Mouse (Mus musculus): ENCODE results near the gene Tmem47. TPM values are rescaled to one million over a fixed set of nuclear protein-coding genes. Genes with fewer than 3 reads are reported as not detected.

Tmem47 gene
- polyA plus RNA-seq, 1 experiment from 2014 or later, result 20.9 TPM

DNA sequence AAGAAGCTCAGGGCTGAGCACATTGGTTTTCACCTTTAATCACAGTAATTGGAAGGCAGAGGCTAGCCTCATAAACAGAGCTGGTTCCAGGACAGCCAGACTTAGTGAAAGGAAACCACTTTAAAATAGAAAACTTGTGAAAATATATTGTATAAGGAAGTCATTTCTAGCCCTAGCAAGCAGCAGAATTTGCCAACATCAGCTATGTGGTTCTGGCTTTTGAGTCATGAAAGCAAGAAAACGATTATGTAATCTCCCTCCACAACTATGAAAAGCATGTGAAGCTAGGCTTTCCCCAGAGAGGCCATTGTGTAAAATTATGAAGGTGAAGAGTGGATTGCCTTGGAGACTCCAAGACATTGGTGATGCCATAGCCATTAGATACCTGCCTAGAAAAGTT lies 76.9 kb downstream of the Tmem47 start:
- Histone ChIP-seq H3K27me3 (replicated peaks; ENCODE audit: control insufficient read depth, insufficient read depth, low read length) (no peaks in the 10 kb centered on the region), H3K4me1 (ENCODE audit: control insufficient read depth, insufficient read depth, low read depth, low read length) (no peaks in the 10 kb centered on the region), H3K4me3 (ENCODE audit: low read length) (no peak overlapping the region), H3K27ac (ENCODE audit: low read depth, low read length) (no peak overlapping the region), H3K9ac (ENCODE audit: low read depth, low read length) (no peak overlapping the region), H3K4me2 (ENCODE audit: low read length) (no peak overlapping the region), H3K9me3 (ENCODE audit: control insufficient read depth, low read length) (no peaks in the 10 kb centered on the region), H3K36me3 (ENCODE audit: control insufficient read depth, insufficient read depth, low read length) (no peaks in the 10 kb centered on the region)
- WGBS, result 74% methylated on average over 1 of the region's 1 CpGs
- ATAC-seq, result no peak

Data from hindbrain, embryonic 16.5 days (tissue).